Mouse (Mus musculus): ENCODE data around the gene Pmel. TPM values are rescaled to one million over a fixed set of nuclear protein-coding genes. Genes with fewer than 3 reads are reported as not detected.

Gene Pmel
- polyA plus RNA-seq (2015; fragmentation: Nextera tagmentation; extraction: Ambion mirVana), result 1.3 and 1.9 TPM in 2 replicates

GRCm38 (mm10) chr10:128703895-128704294, at the start of gene Pmel:
Gene Pmel, plus strand, starts transcription at chr10:128704195.
- H3K36me3 ChIP-seq, result peaks cover 31% of the 10 kb centered on the region
- no peak for ATAC-seq (ENCODE audit: insufficient read depth, low FRiP score, low read depth)
- H3K27me3 ChIP-seq (replicated peaks), result no peaks in the 10 kb centered on the region
- H3K9ac ChIP-seq, result peak within 1 kb of the TSS; percentile 65
- 8% methylated on average over 4 of the region's 4 CpGs for WGBS
- H3K4me1 ChIP-seq, result peaks cover 14% of the 10 kb centered on the region; the same call in 1 of the 2 replicates
- H3K27ac ChIP-seq, result peak within 1 kb of the TSS; percentile 96
- H3K4me3 ChIP-seq (replicated peaks), result peak within 1 kb of the TSS; percentile 74
- H3K4me2 ChIP-seq, result peak within 1 kb of the TSS; percentile 69
- no peaks in the 10 kb centered on the region for H3K9me3 ChIP-seq

- no peaks in the 10 kb centered on the region for H3K9me3 ChIP-seq
- no peak overlapping the region for H3K27ac ChIP-seq
- no peaks in the 10 kb centered on the region for H3K27me3 ChIP-seq (replicated peaks)
- 40% methylated on average over 3 of the region's 3 CpGs for WGBS
- no peak overlapping the region for H3K4me3 ChIP-seq (replicated peaks)
- no peak overlapping the region for H3K4me2 ChIP-seq
- H3K4me1 ChIP-seq, result no peaks in the 10 kb centered on the region
- ATAC-seq (ENCODE audit: insufficient read depth, low FRiP score, low read depth), result no peak
- no peak overlapping the region for H3K9ac ChIP-seq
- H3K36me3 ChIP-seq, result no peaks in the 10 kb centered on the region
These were observed 48.7 kb upstream of the Pmel start for GRCm38 (mm10) chr10:128655254-128655653.

- Histone ChIP-seq H3K27ac (no peak overlapping the region), H3K27me3 (replicated peaks) (no peaks in the 10 kb centered on the region), H3K4me1 (no peaks in the 10 kb centered on the region), H3K9me3 (no peaks in the 10 kb centered on the region), H3K4me2 (no peak overlapping the region), H3K9ac (no peak overlapping the region), H3K36me3 (no peaks in the 10 kb centered on the region), H3K4me3 (replicated peaks) (no peak overlapping the region)
- WGBS, result 77% methylated on average over 1 of the region's 1 CpGs
- ATAC-seq (ENCODE audit: insufficient read depth, low FRiP score, low read depth), result no peak
These were observed 47.3 kb upstream of the Pmel start for GRCm38 (mm10) chr10:128656731-128657130.

- no peaks in the 10 kb centered on the region for H3K27me3 ChIP-seq (replicated peaks)
- no peak for ATAC-seq (ENCODE audit: insufficient read depth, low FRiP score, low read depth)
- no peaks in the 10 kb centered on the region for H3K9me3 ChIP-seq
- H3K27ac ChIP-seq, result no peak overlapping the region
- no peaks in the 10 kb centered on the region for H3K36me3 ChIP-seq
- no peak overlapping the region for H3K9ac ChIP-seq
- no peaks in the 10 kb centered on the region for H3K4me1 ChIP-seq
- H3K4me3 ChIP-seq (replicated peaks), result no peak overlapping the region
- no peak overlapping the region for H3K4me2 ChIP-seq
- 49% methylated on average over 9 of the region's 9 CpGs for WGBS
These were observed 46.2 kb upstream of the Pmel start for GRCm38 (mm10) chr10:128657844-128658243.

GRCm38 (mm10) chr10:128659490-128659889, 44.5 kb upstream of the Pmel start:
- ATAC-seq (ENCODE audit: insufficient read depth, low FRiP score, low read depth), result no peak
- H3K27me3 ChIP-seq (replicated peaks), result no peaks in the 10 kb centered on the region
- WGBS, result 38% methylated on average over 9 of the region's 9 CpGs
- no peak overlapping the region for H3K9ac ChIP-seq
- H3K4me1 ChIP-seq, result no peaks in the 10 kb centered on the region
- H3K27ac ChIP-seq, result no peak overlapping the region
- no peaks in the 10 kb centered on the region for H3K36me3 ChIP-seq
- no peak overlapping the region for H3K4me3 ChIP-seq (replicated peaks)
- no peak overlapping the region for H3K4me2 ChIP-seq
- no peaks in the 10 kb centered on the region for H3K9me3 ChIP-seq

- H3K9ac ChIP-seq, result no peak overlapping the region
- no peaks in the 10 kb centered on the region for H3K4me1 ChIP-seq
- no peak for ATAC-seq (ENCODE audit: insufficient read depth, low FRiP score, low read depth)
- no peak overlapping the region for H3K4me2 ChIP-seq
- H3K4me3 ChIP-seq (replicated peaks), result no peak overlapping the region
- no peak overlapping the region for H3K27ac ChIP-seq
- no peaks in the 10 kb centered on the region for H3K36me3 ChIP-seq
- H3K9me3 ChIP-seq, result no peaks in the 10 kb centered on the region
- no peaks in the 10 kb centered on the region for H3K27me3 ChIP-seq (replicated peaks)
These were observed 41.5 kb upstream of the Pmel start for GRCm38 (mm10) chr10:128662465-128662864.

GRCm38 (mm10) chr10:128663441-128664220, 40.4 kb upstream of the Pmel start:
- WGBS, result 51% methylated on average over 5 of the region's 5 CpGs

GRCm38 (mm10) chr10:128664808-128665207, 39.2 kb upstream of the Pmel start:
- Histone ChIP-seq H3K9me3 (no peaks in the 10 kb centered on the region), H3K4me1 (peaks cover 8% of the 10 kb centered on the region; the same call in 1 of the 2 replicates), H3K27ac (no peak overlapping the region), H3K9ac (no peak overlapping the region), H3K4me2 (no peak overlapping the region), H3K27me3 (replicated peaks) (no peaks in the 10 kb centered on the region), H3K4me3 (replicated peaks) (no peak overlapping the region), H3K36me3 (no peaks in the 10 kb centered on the region)
- WGBS, result 72% methylated on average over 3 of the region's 3 CpGs
- no peak for ATAC-seq (ENCODE audit: insufficient read depth, low FRiP score, low read depth)

More at GRCm38 (mm10) chr10:128663441-128664220, 40.4 kb upstream of the Pmel start:
- H3K27ac ChIP-seq, result no peak overlapping the region
- H3K4me2 ChIP-seq, result no peak overlapping the region
- no peak for ATAC-seq (ENCODE audit: insufficient read depth, low FRiP score, low read depth)
- no peaks in the 10 kb centered on the region for H3K36me3 ChIP-seq
- H3K9me3 ChIP-seq, result no peaks in the 10 kb centered on the region
- H3K27me3 ChIP-seq (replicated peaks), result no peaks in the 10 kb centered on the region
- no peak overlapping the region for H3K9ac ChIP-seq
- peaks cover 4% of the 10 kb centered on the region; the same call in 1 of the 2 replicates for H3K4me1 ChIP-seq
- no peak overlapping the region for H3K4me3 ChIP-seq (replicated peaks)

- Histone ChIP-seq H3K9me3 (no peaks in the 10 kb centered on the region), H3K4me1 (peaks cover 8% of the 10 kb centered on the region; the same call in 1 of the 2 replicates), H3K27ac (no peak overlapping the region), H3K27me3 (replicated peaks) (no peaks in the 10 kb centered on the region), H3K4me3 (replicated peaks) (no peak overlapping the region), H3K36me3 (no peaks in the 10 kb centered on the region), H3K9ac (no peak overlapping the region), H3K4me2 (no peak overlapping the region)
- no peak for ATAC-seq (ENCODE audit: insufficient read depth, low FRiP score, low read depth)
- WGBS, result 74% methylated on average over 3 of the region's 3 CpGs
These were observed 38.7 kb upstream of the Pmel start for GRCm38 (mm10) chr10:128665307-128665706.

GRCm38 (mm10) chr10:128665806-128666205, 38.2 kb upstream of the Pmel start:
- WGBS, result 93% methylated on average over 2 of the region's 2 CpGs
- Histone ChIP-seq H3K36me3 (no peaks in the 10 kb centered on the region), H3K27ac (no peak overlapping the region), H3K4me2 (no peak overlapping the region), H3K9me3 (no peaks in the 10 kb centered on the region), H3K4me1 (peaks cover 8% of the 10 kb centered on the region; the same call in 1 of the 2 replicates), H3K27me3 (replicated peaks) (no peaks in the 10 kb centered on the region), H3K9ac (no peak overlapping the region), H3K4me3 (replicated peaks) (no peak overlapping the region)
- no peak for ATAC-seq (ENCODE audit: insufficient read depth, low FRiP score, low read depth)

GRCm38 (mm10) chr10:128668790-128669672, 35.0 kb upstream of the Pmel start:
- Histone ChIP-seq H3K27ac (peak overlapping the region; percentile 77), H3K27me3 (replicated peaks) (no peaks in the 10 kb centered on the region)

GRCm38 (mm10) chr10:128671148-128671547, 32.8 kb upstream of the Pmel start:
- Histone ChIP-seq H3K36me3 (no peaks in the 10 kb centered on the region), H3K9ac (no peak overlapping the region), H3K4me2 (no peak overlapping the region), H3K9me3 (no peaks in the 10 kb centered on the region), H3K4me3 (replicated peaks) (no peak overlapping the region), H3K27me3 (replicated peaks) (no peaks in the 10 kb centered on the region), H3K27ac (no peak overlapping the region), H3K4me1 (peaks cover 15% of the 10 kb centered on the region)
- WGBS, result 88% methylated on average over 9 of the region's 9 CpGs
- no peak for ATAC-seq (ENCODE audit: insufficient read depth, low FRiP score, low read depth)

More at GRCm38 (mm10) chr10:128668790-128669672, 35.0 kb upstream of the Pmel start:
- Histone ChIP-seq H3K4me2 (peak overlapping the region; percentile 92), H3K36me3 (no peaks in the 10 kb centered on the region), H3K9ac (peak overlapping the region; percentile 78), H3K4me1 (peaks cover 15% of the 10 kb centered on the region), H3K9me3 (no peaks in the 10 kb centered on the region), H3K4me3 (replicated peaks) (peak overlapping the region; percentile 80)
- under 1% methylated on average over 42 of the region's 42 CpGs for WGBS
- peak; percentile 27; the same call in 1 of the 2 replicates for ATAC-seq (ENCODE audit: insufficient read depth, low FRiP score, low read depth)

Data from stomach, embryonic 15.5 days (tissue).